Mouse (Mus musculus) heart, adult 8-10 months (tissue): ENCODE measurements at regions not wholly inside any gene's neighbourhood (a gene's known extent, or its start where the extent isn't known, plus 50 kb on each side); places are given as distances from the start of the nearest gene placed in this dataset.

ENCODE experiments used
- DNase-seq: peaks from one replicate; pipeline ENCODE4 v3.0.0; 2022; ENCODE audit warnings: low spot score

DNA sequence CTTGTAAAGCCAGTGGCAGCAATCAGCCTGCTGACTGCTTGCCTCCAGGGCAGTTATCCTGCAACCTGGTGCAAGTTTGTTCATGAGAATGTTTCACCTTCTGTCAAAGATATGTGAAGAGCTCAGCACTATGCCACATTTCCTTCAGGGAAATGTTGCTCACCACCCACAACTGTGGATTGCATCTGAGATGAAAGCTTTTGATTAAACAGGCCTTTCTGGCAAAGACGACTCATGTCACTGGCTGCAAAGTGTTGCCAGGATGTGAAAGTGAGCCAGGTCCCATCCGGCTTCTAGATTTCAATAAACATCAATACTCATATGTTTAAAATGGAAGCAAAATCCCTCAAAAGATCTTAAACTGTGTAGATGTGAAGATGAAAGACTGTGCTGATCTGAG, 2121.0 kb downstream of the Gm37988 start:
- DNase-seq: no peak

DNA sequence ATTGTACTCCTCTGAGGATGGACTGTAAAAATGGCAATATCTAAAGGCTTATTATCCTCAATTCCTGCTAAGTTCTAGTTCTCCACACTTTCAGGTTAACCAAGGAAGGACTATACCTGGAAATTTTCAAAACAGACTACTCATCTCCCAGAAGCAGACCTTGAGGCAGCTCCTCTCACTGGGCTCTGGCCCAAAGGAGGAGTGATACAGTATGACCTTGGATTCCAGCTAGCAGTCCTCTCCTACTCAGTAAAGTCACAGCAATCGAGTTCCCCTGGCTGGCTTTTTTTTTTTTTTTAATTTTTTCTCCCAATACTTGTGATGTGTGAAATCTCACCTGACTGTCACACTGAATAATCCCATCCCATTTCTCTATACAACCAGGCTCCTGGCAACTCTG, 2124.2 kb downstream of the Gm37988 start:
- no peak for DNase-seq

DNA sequence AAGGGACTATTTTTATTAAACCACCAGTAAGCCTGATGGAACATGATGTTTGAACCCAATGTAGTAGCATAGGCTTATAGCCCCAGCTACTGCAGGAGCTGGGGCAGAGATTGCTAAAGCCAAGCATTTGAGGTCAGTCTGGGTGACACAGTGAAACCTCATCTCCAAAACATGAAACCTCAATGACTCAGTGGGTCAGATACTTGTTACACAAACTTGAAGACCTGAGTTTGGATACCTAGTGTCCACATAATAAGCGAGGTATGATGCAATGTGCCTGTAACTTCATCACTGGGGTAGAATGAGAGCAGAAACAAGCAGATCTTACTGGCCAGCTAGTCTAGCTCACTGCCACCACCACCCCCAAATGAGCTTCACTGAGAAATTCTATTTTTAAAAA, 2162.1 kb downstream of the Gm37988 start:
- no peak for DNase-seq

DNA sequence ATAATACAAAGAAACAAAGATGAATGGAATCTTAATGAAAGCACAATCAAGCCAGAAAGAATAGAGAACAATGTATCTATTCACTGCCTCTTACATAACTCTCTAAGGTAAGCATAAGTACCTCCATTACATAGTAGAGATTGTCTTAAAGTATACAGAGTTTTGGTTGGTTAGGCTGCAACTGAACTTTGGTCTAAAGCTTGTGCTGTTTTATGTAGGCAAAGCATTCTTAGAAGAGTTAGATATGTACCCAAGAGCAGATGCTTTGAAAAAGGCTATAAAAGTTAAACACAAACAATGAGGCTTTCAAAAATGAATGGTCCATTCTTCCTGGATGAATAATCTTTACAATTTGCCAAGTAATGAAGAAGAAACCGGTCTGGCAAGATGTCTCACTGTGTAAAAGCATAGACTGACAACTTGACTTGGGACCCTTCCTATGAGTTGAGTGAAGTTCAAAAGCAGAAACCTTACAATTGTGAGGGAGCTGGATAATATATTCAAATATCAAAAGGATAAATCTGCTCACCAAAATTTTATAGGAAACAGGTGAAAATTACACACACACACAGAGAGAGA, 2166.1 kb downstream of the Gm37988 start:
- no peak for DNase-seq

DNA sequence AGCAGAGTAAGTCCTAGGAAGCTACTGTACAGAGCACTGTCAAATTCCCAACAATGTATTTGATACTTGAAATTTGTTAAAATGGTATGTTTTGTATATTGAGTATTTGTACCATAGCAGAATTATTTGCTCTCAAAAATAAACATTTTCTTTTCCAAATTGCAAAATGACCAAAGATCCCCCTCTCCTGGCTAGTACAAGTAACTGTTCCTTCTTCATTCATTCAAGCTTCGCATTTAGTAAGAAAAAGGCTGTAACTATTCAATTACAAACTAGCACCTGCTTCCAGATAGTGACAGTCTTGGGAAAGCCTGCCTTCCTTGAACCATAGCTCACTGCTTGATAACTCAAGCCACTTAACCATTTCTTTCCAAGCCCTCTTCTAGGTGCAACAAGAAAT, 2171.9 kb downstream of the Gm37988 start:
- no peak for DNase-seq

DNA sequence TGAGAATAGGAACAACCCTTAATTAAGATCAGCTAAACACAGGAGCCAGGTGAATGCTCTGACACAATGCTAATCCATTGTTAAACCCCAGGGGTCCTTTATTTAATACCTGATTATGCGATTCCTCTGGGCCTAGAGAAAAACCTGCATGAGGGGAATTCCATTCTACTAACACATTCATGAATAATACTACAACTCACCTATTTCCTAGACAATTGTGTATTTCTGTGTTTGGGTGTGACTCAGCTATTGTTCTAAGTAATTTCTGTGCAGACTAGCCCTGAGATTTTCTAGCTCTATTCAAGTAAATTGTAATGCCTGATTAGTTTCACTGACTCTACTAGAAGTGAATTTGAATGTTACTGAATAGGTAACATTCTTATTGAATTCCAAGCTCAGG, 2176.5 kb downstream of the Gm37988 start:
- no peak for DNase-seq

DNA sequence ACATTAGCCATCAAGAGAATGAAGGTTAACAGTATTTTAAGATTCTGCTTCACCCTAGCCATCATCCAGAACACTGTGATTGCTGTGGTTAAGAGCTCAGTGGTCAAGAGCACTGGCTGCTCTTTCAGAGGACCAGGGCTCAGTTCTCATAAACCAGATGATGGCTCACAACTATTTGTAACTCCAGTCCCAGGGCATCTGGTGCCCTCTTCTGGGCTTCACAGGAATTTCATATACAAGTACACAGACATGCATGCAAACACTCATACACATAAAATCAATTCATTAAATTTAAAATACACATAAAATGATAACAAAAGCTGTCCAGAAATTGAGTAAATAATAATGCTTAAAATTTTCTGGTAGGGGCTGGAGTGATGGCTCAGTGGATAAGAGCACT, 2189.9 kb downstream of the Gm37988 start:
- DNase-seq: no peak

DNA sequence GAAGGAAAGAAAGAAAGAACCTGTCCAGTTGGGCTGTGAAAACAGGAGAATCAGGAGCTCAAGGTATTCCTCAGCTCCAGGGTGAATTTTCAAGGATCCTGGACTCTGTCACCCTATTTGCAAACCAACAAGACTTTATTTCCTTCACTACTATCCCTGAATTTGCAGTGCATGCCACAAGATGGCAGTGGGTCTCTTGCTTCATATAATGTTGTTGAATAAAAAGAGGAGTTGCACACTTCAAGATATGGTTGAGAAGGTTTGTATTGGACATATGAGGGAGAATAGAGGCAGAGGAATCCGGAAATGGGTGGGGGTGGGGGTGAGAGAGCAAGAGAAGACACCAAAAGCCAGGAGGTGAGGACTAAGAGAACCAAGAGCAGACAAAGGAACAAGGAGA, 2202.5 kb downstream of the Gm37988 start:
- peak; percentile 9 for DNase-seq
